Mouse (Mus musculus) kidney, adult 2 months (tissue): ENCODE data around the gene Tff2. TPM values are rescaled to one million over a fixed set of nuclear protein-coding genes. Genes with fewer than 3 reads are reported as not detected.

ENCODE experiments used
- DNase-seq: peaks from one replicate; pipeline ENCODE4 v3.0.0; 2021
- H3K27ac ChIP-seq: fragments of 200-500 bp; 2 replicates; pipeline ENCODE4 v1.5.1; 2012; ENCODE audit warnings: low read depth, low read length, control low read depth, inconsistent platforms; ENCODE audit not compliant: insufficient read depth
- H3K27me3 ChIP-seq: fragments of 200-500 bp; replicated peaks from 2 replicates; pipeline ENCODE4 v1.6.1; 2012; ENCODE audit warnings: mild to moderate bottlenecking, moderate library complexity, low read length, inconsistent platforms; ENCODE audit not compliant: control insufficient read depth, insufficient read depth
- H3K36me3 ChIP-seq: fragments of 200-500 bp; 2 replicates; pipeline ENCODE4 v1.6.1; 2012; ENCODE audit warnings: mild to moderate bottlenecking, moderate library complexity, low read length, inconsistent platforms; ENCODE audit not compliant: control insufficient read depth, insufficient read depth
- H3K4me1 ChIP-seq: fragments of 200-500 bp; 2 replicates; pipeline ENCODE4 v1.6.1; 2011; ENCODE audit warnings: low read length; ENCODE audit not compliant: control insufficient read depth, insufficient read depth
- H3K4me3 ChIP-seq: fragments of 200-500 bp; 2 replicates; pipeline ENCODE4 v1.5.1; 2011; ENCODE audit warnings: mild to moderate bottlenecking, low read depth, low read length, control low read depth; ENCODE audit not compliant: insufficient read depth
- CTCF ChIP-seq: fragments of 200-500 bp; conservative IDR thresholded peaks from 2 replicates; pipeline ENCODE4 v1.5.1; 2011; ENCODE audit warnings: low read depth, mild to moderate bottlenecking, control low read depth, low read length, moderate library complexity, mixed read lengths; ENCODE audit not compliant: insufficient read depth, insufficient read length
- POLR2A ChIP-seq: fragments of 200-500 bp; IDR thresholded peaks from one replicate; pipeline ENCODE4 v1.6.1; 2011; ENCODE audit warnings: low read depth, low read length, control low read depth
- WGBS: fragments of 180-500 bp; shearing (Covaris S2); methylation state at CpG from one replicate; pipeline ENCODE4 v1.1.7; 2018; 5-methylcytosine and 5-hydroxymethylcytosine counted together
- polyA plus RNA-seq: library from polyadenylated mRNA; depleted of rRNA; stranded (reverse); fragments of >200 nt; gene quantifications from 2 replicates; pipeline ENCODE4 v1.2.3, GENCODE M21; 2012

Tff2 gene
- polyA plus RNA-seq, 1 experiment: 0.20 TPM

GRCm38 (mm10) chr17:31121975-31122374, 22.1 kb downstream of the Tff2 start:
- TF ChIP-seq POLR2A (no peak), CTCF (peak; percentile 83)
- no peak for DNase-seq
- Histone ChIP-seq H3K27me3 (no peaks in the 10 kb centered on the region), H3K36me3 (no peaks in the 10 kb centered on the region), H3K4me1 (no peaks in the 10 kb centered on the region), H3K4me3 (no peak overlapping the region), H3K27ac (no peak overlapping the region)
- WGBS: 12% methylated on average over 8 of the region's 8 CpGs

GRCm38 (mm10) chr17:31119429-31119828, 24.7 kb downstream of the Tff2 start:
- H3K27ac ChIP-seq: no peak overlapping the region
- peak; percentile 74 for DNase-seq
- TF ChIP-seq CTCF (peak; percentile 93), POLR2A (no peak)
- 8% methylated on average over 7 of the region's 7 CpGs for WGBS
- H3K4me1 ChIP-seq: no peaks in the 10 kb centered on the region
- no peaks in the 10 kb centered on the region for H3K27me3 ChIP-seq
- H3K4me3 ChIP-seq: no peak overlapping the region
- no peaks in the 10 kb centered on the region for H3K36me3 ChIP-seq

- H3K36me3 ChIP-seq: no peaks in the 10 kb centered on the region
- no peaks in the 10 kb centered on the region for H3K27me3 ChIP-seq
- H3K27ac ChIP-seq: no peak overlapping the region
- 86% methylated on average over 5 of the region's 5 CpGs for WGBS
- no peak for DNase-seq
- H3K4me1 ChIP-seq: no peaks in the 10 kb centered on the region
- no peak for TF ChIP-seq CTCF
- no peak for TF ChIP-seq POLR2A
- no peak overlapping the region for H3K4me3 ChIP-seq
Observed at GRCm38 (mm10) chr17:31117946-31118345, 26.1 kb downstream of the Tff2 start.

- H3K27me3 ChIP-seq: no peaks in the 10 kb centered on the region
- 65% methylated on average over 6 of the region's 6 CpGs for WGBS
Observed at GRCm38 (mm10) chr17:31116063-31116462, 28.0 kb downstream of the Tff2 start.

GRCm38 (mm10) chr17:31113191-31113856, 30.8 kb downstream of the Tff2 start:
- Histone ChIP-seq H3K27ac (no peak overlapping the region), H3K4me3 (no peak overlapping the region), H3K4me1 (no peaks in the 10 kb centered on the region), H3K27me3 (no peaks in the 10 kb centered on the region), H3K36me3 (no peaks in the 10 kb centered on the region)
- DNase-seq: no peak
- WGBS: 69% methylated on average over 9 of the region's 9 CpGs
- TF ChIP-seq CTCF: no peak
- TF ChIP-seq POLR2A: no peak

More at GRCm38 (mm10) chr17:31116063-31116462, 28.0 kb downstream of the Tff2 start:
- no peak for DNase-seq
- Histone ChIP-seq H3K36me3 (no peaks in the 10 kb centered on the region), H3K27ac (no peak overlapping the region), H3K4me3 (no peak overlapping the region), H3K4me1 (no peaks in the 10 kb centered on the region)
- TF ChIP-seq POLR2A (no peak), CTCF (no peak)

- no peaks in the 10 kb centered on the region for H3K4me1 ChIP-seq
- TF ChIP-seq CTCF (no peak), POLR2A (no peak)
- no peaks in the 10 kb centered on the region for H3K36me3 ChIP-seq
- 88% methylated on average over 15 of the region's 15 CpGs for WGBS
- no peaks in the 10 kb centered on the region for H3K27me3 ChIP-seq
- H3K4me3 ChIP-seq: no peak overlapping the region
- H3K27ac ChIP-seq: no peak overlapping the region
- DNase-seq: peak; percentile 16
Observed at GRCm38 (mm10) chr17:31108388-31108787, 35.7 kb downstream of the Tff2 start.

- Histone ChIP-seq H3K4me1 (no peaks in the 10 kb centered on the region), H3K4me3 (no peak overlapping the region), H3K27me3 (no peaks in the 10 kb centered on the region), H3K27ac (no peak overlapping the region), H3K36me3 (no peaks in the 10 kb centered on the region)
- 79% methylated on average over 8 of the region's 8 CpGs for WGBS
- TF ChIP-seq CTCF: no peak
- no peak for TF ChIP-seq POLR2A
- DNase-seq: no peak
Observed at GRCm38 (mm10) chr17:31103823-31104222, 40.3 kb downstream of the Tff2 start.
